Mouse (Mus musculus) midbrain, embryonic 12.5 days (tissue): Measurements from ENCODE around the gene Ppp1r10. TPM values are rescaled to one million over a fixed set of nuclear protein-coding genes. Genes with fewer than 3 reads are reported as not detected.
"Not testable (repeated sequence)": the region's sequence is repeated elsewhere in the genome, so short reads cannot be mapped to it uniquely, and the experiment has no call there.

Experiments used
- ATAC-seq: fragments of 200-750 bp; cut with Nextera tagmentation; 2 replicates; pipeline ENCODE4 v1.8.0; 2017; ENCODE audit warnings: low read depth, moderate TSS enrichment, moderate library complexity; ENCODE audit not compliant: low FRiP score
- H3K27ac ChIP-seq: fragments of 300-500 bp; sonication (generic); replicated peaks from 2 replicates; pipeline ENCODE4 v1.5.1; 2016; ENCODE audit warnings: mild to moderate bottlenecking
- H3K27me3 ChIP-seq: fragments of 300-500 bp; sonication (generic); 2 replicates; pipeline ENCODE4 v1.6.1; 2016; ENCODE audit warnings: mild to moderate bottlenecking
- H3K36me3 ChIP-seq: fragments of 300-500 bp; sonication (generic); 2 replicates; pipeline ENCODE4 v1.6.1; 2016
- H3K4me1 ChIP-seq: fragments of 300-500 bp; sonication (generic); 2 replicates; pipeline ENCODE4 v1.6.1; 2016
- H3K4me2 ChIP-seq: fragments of 300-500 bp; sonication (generic); replicated peaks from 2 replicates; pipeline ENCODE4 v1.6.1; 2016; ENCODE audit warnings: mild to moderate bottlenecking, moderate library complexity
- H3K4me3 ChIP-seq: fragments of 300-500 bp; sonication (generic); 2 replicates; pipeline ENCODE4 v1.5.1; 2016; ENCODE audit warnings: mild to moderate bottlenecking
- H3K9ac ChIP-seq: fragments of 300-500 bp; sonication (generic); replicated peaks from 2 replicates; pipeline ENCODE4 v1.6.1; 2016; ENCODE audit warnings: mild to moderate bottlenecking, moderate library complexity
- H3K9me3 ChIP-seq: fragments of 300-500 bp; sonication (generic); 2 replicates; pipeline ENCODE4 v1.6.1; 2016; ENCODE audit warnings: mild to moderate bottlenecking
- WGBS: fragments of 180-500 bp; shearing (Covaris S2); methylation state at CpG from one replicate; pipeline ENCODE4 v1.1.7; 2016; 5-methylcytosine and 5-hydroxymethylcytosine counted together
- polyA plus RNA-seq: library from polyadenylated mRNA; unstranded; fragments of >200 nt; fragmentation: Nextera tagmentation; extraction: Ambion mirVana; gene quantifications from 2 replicates; pipeline ENCODE4 v1.2.1, GENCODE M21; 2016

Gene Ppp1r10
- polyA plus RNA-seq, 1 experiment from 2014 or later, result 68.6 TPM

GRCm38 (mm10) chr17:35950946-35951345 is 34.7 kb downstream of the Ppp1r10 start:
- H3K27ac ChIP-seq, H3K4me1 ChIP-seq, H3K4me2 ChIP-seq, H3K9me3 ChIP-seq, H3K27me3 ChIP-seq, H3K9ac ChIP-seq, H3K4me3 ChIP-seq, ATAC-seq: not testable (repeated sequence)
- peaks cover 13% of the 10 kb centered on the region for H3K36me3 ChIP-seq

- not testable (repeated sequence) for ATAC-seq, H3K4me3 ChIP-seq, H3K27ac ChIP-seq, H3K9me3 ChIP-seq, H3K9ac ChIP-seq, H3K4me1 ChIP-seq, H3K27me3 ChIP-seq, H3K4me2 ChIP-seq
- WGBS, result 93% methylated on average over 3 of the region's 3 CpGs
- H3K36me3 ChIP-seq, result peaks cover 29% of the 10 kb centered on the region
These were observed 36.3 kb downstream of the Ppp1r10 start for GRCm38 (mm10) chr17:35952559-35952958.

GRCm38 (mm10) chr17:35954665-35955064 is 38.4 kb downstream of the Ppp1r10 start:
- Histone ChIP-seq H3K9ac (no peak overlapping the region), H3K4me1 (no peaks in the 10 kb centered on the region), H3K36me3 (peaks cover 50% of the 10 kb centered on the region), H3K4me2 (no peak overlapping the region), H3K9me3 (no peaks in the 10 kb centered on the region), H3K4me3 (no peak overlapping the region), H3K27me3 (no peaks in the 10 kb centered on the region), H3K27ac (no peak overlapping the region)
- ATAC-seq, result no peak
- 84% methylated on average over 8 of the region's 8 CpGs for WGBS

GRCm38 (mm10) chr17:35958533-35959223 is 42.4 kb downstream of the Ppp1r10 start:
- Histone ChIP-seq H3K27me3 (no peaks in the 10 kb centered on the region), H3K4me3 (no peak overlapping the region), H3K9ac (no peak overlapping the region), H3K27ac (no peak overlapping the region), H3K4me1 (no peaks in the 10 kb centered on the region), H3K9me3 (no peaks in the 10 kb centered on the region), H3K36me3 (peaks cover 90% of the 10 kb centered on the region), H3K4me2 (no peak overlapping the region)
- 94% methylated on average over 15 of the region's 15 CpGs for WGBS
- ATAC-seq, result no peak

DNA sequence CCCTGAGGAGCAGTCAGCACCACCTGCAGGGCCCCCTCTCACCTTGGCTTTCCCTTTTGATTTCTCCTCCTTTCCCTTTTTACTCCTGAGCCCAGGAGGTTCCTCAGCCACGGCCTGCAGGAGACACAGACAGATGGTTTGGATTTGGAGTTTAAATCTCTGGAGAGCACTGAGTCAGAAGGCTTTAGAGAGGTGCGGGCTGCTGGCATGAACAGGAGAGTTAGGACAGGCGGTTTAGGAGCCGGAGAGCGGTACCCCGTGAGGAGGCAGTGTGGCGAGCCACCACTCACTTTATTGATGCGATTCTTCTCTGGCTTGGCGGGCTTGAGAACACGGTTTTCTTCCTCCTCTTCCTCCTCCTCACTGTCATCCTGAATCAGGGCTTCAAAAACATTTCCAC is 47.0 kb downstream of the Ppp1r10 start:
- Histone ChIP-seq H3K9me3 (no peaks in the 10 kb centered on the region), H3K9ac (no peak overlapping the region), H3K4me1 (peaks cover 2% of the 10 kb centered on the region; the same call in 1 of the 2 replicates), H3K36me3 (peaks cover 79% of the 10 kb centered on the region), H3K27me3 (no peaks in the 10 kb centered on the region), H3K27ac (no peak overlapping the region), H3K4me2 (no peak overlapping the region), H3K4me3 (no peak overlapping the region)
- WGBS, result 95% methylated on average over 10 of the region's 10 CpGs
- no peak for ATAC-seq

- Histone ChIP-seq H3K27me3 (no peaks in the 10 kb centered on the region), H3K9me3 (no peaks in the 10 kb centered on the region), H3K4me1 (peaks cover 16% of the 10 kb centered on the region), H3K36me3 (peaks cover 38% of the 10 kb centered on the region), H3K4me3 (no peak overlapping the region), H3K4me2 (no peak overlapping the region), H3K9ac (no peak overlapping the region), H3K27ac (no peak overlapping the region)
- WGBS, result 96% methylated on average over 2 of the region's 2 CpGs
- ATAC-seq, result no peak
These were observed 51.4 kb downstream of the Ppp1r10 start for GRCm38 (mm10) chr17:35967621-35968020.

- no peaks in the 10 kb centered on the region for H3K9me3 ChIP-seq
- H3K4me1 ChIP-seq, result peaks cover 16% of the 10 kb centered on the region
- WGBS, result under 1% methylated on average over 68 of the region's 68 CpGs
- H3K36me3 ChIP-seq, result peaks cover 33% of the 10 kb centered on the region
- H3K27ac ChIP-seq, result peak within 1 kb of the TSS; percentile 60
- peak within 1 kb of the TSS; percentile 86 for H3K4me3 ChIP-seq
- no peaks in the 10 kb centered on the region for H3K27me3 ChIP-seq
- peak; percentile 98 for ATAC-seq
- H3K4me2 ChIP-seq, result peak within 1 kb of the TSS; percentile 75
- peak within 1 kb of the TSS; percentile 82 for H3K9ac ChIP-seq
These were observed 53.5 kb downstream of the Ppp1r10 start, which contains the start of gene Abcf1 for GRCm38 (mm10) chr17:35969418-35970389. Gene Abcf1, minus strand, starts transcription at chr17:35969761.

DNA sequence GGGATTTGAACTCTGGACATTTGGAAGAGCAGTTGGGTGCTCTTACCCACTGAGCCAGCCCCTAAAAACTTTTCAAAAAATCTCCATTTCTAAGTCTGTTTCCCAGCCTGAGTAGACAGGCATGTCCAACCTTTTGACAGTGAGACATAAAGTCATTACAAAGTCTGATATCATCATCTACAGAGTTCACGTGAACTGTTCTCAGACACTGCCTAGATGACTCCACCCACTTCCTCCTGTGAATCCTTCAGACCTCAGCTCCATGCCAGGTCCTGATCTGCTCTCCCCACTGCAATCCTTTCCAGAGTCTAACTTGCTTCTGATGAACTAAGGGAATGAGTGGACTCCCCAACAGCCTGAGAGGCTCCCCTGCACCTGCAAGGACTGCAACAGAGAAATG is 55.9 kb downstream of the Ppp1r10 start:
- peaks cover 16% of the 10 kb centered on the region for H3K4me1 ChIP-seq
- no peaks in the 10 kb centered on the region for H3K27me3 ChIP-seq
- H3K9me3 ChIP-seq, result no peaks in the 10 kb centered on the region
- H3K4me2 ChIP-seq, result no peak overlapping the region
- WGBS, result 78% methylated on average over 1 of the region's 1 CpGs
- no peak for ATAC-seq
- no peak overlapping the region for H3K9ac ChIP-seq
- H3K36me3 ChIP-seq, result peaks cover 30% of the 10 kb centered on the region
- H3K4me3 ChIP-seq, result no peak overlapping the region
- no peak overlapping the region for H3K27ac ChIP-seq

GRCm38 (mm10) chr17:35978811-35979400 is 62.7 kb downstream of the Ppp1r10 start:
- under 1% methylated on average over 41 of the region's 41 CpGs for WGBS
- H3K4me2 ChIP-seq, result peak overlapping the region; percentile 84
- ATAC-seq, result peak; percentile 86
- no peaks in the 10 kb centered on the region for H3K27me3 ChIP-seq
- peak overlapping the region; percentile 94 for H3K4me3 ChIP-seq
- no peaks in the 10 kb centered on the region for H3K9me3 ChIP-seq
- H3K27ac ChIP-seq, result peak overlapping the region; percentile 94
- peaks cover 41% of the 10 kb centered on the region for H3K36me3 ChIP-seq
- peaks cover 21% of the 10 kb centered on the region for H3K4me1 ChIP-seq
- peak overlapping the region; percentile 74 for H3K9ac ChIP-seq

DNA sequence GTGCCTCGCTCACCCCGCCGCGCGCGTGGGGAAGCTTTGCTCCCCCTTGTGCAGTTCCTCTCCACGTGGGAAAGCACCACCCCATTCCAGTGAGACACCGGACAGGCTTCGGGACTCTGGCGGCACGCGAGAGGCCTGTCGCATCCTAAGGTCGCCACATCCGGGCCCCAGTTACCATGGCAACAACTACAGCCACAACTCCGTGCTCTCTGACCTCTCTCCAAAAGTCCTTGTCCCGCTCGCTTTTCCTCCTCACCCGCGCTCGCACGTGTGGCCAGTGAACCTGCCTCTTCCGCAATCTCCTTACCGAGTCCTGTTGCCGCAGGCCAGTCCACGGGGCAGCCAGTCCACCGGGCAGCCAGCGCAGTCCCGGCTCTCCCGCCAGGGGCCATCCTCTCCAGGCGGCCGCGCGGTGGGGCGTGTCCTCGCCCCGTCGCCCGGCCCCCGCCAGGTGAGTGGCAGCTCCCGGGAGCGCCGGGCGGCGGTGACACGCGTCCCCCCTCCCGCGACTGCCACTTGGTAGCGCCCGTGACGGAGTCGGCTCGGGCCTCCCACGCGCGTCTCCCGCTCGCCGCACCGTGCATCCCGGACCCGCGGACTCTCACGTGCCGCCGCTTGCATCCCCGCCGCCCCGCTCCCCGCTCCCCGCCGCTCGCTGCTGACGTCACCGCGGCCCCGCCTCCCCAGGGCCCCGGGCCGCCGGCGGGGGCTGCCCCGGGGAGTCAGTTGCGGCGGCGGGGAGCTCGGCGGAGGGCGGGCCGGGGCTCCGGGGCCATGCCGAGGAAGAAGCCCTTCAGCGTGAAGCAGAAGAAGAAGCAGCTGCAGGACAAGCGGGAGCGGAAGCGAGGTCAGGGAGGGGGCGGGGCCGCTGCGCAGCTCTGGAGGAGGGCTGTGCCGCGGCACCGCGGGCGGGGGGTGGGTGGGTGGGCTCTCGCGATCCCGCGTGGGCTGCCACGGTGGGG is 63.4 kb downstream of the Ppp1r10 start, which contains the start of the genes Gnl1 and Prr3:
Gnl1 (plus strand) TSS at position 451 of the 962 bp plus-strand sequence.
Prr3 (minus strand) TSS at position 836 of the 962 bp plus-strand sequence.
- Histone ChIP-seq H3K9me3 (no peaks in the 10 kb centered on the region), H3K4me2 (peak within 1 kb of the TSS; percentile 84), H3K4me3 (peak within 1 kb of the TSS; percentile 94), H3K36me3 (peaks cover 39% of the 10 kb centered on the region), H3K27me3 (no peaks in the 10 kb centered on the region), H3K4me1 (peaks cover 21% of the 10 kb centered on the region), H3K9ac (peak within 1 kb of the TSS; percentile 74), H3K27ac (peak within 1 kb of the TSS; percentile 94)
- WGBS, result under 1% methylated on average over 96 of the region's 109 CpGs
- peak; percentile 82 for ATAC-seq

DNA sequence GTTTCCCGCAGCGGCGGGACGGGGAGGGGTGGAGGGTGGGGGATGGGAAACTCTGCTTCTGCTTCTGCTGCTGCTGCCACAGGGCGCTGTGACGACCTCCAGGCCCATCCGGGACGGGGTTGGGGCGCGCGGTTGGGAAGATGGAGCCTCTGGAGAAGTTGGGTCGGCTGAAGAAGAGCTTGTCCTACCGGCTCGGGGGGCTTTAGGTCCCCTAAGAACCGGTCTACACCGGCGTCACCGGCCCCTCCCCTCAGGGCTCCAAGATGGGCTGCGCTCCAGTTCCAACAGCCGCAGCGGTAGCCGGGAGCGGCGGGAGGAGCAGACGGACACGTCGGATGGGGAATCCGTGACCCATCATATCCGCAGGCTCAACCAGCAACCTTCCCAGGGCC is 64.1 kb downstream of the Ppp1r10 start:
- Histone ChIP-seq H3K27me3 (no peaks in the 10 kb centered on the region), H3K27ac (peak overlapping the region; percentile 94), H3K9ac (peak overlapping the region; percentile 74), H3K36me3 (peaks cover 41% of the 10 kb centered on the region), H3K9me3 (no peaks in the 10 kb centered on the region), H3K4me1 (peaks cover 21% of the 10 kb centered on the region), H3K4me3 (peak overlapping the region; percentile 94), H3K4me2 (peak overlapping the region; percentile 84)
- peak; percentile 47 for ATAC-seq
- under 1% methylated on average over 27 of the region's 29 CpGs for WGBS
